Comparison of ENCODE assay signal across 8 mouse cellular contexts in genomic region chr9:3001948-3002659, GRCm38 (mm10). TPM values are rescaled to one million over a fixed set of nuclear protein-coding genes. Genes with fewer than 3 reads are reported as not detected.
DNase-seq lines count a peak whose midpoint lies in the region; ATAC-seq and TF ChIP-seq lines count a peak whose summit lies in the region.
"Not testable (repeated sequence)": the region's sequence is repeated elsewhere in the genome, so short reads cannot be mapped to it uniquely, and the experiment has no call there.

No protein-coding gene starts in this region.

- ATAC-seq in heart, embryonic 12.5 days (ENCODE audit: insufficient number of reproducible peaks, low FRiP score) = peak; percentile 86
- ATAC-seq in kidney, embryonic 14.5 days (ENCODE audit: low FRiP score, low TSS enrichment) = peak; percentile 92
- peak; percentile 93 for ATAC-seq in limb, embryonic 12.5 days (ENCODE audit: insufficient number of reproducible peaks, insufficient read depth, low FRiP score, low TSS enrichment, low read depth)
- ATAC-seq in midbrain, embryonic 14.5 days (ENCODE audit: low FRiP score, low TSS enrichment) = peak; percentile 88

- peak; percentile 33 for DNase-seq in 416B (ENCODE audit: low read depth)
- peak; percentile 30 for DNase-seq in brain, embryonic 14.5 days (ENCODE audit: low read depth)
- DNase-seq in forebrain, embryonic 10.5 days (ENCODE audit: extremely low spot score, low spot score) = peak; percentile 78
- peak; percentile 37 for DNase-seq in midbrain, embryonic 14.5 days
- peak; percentile 100 for DNase-seq in spleen, postnatal 10 days (ENCODE audit: low spot score in 2 of 2)

- H3K4me3 ChIP-seq in forebrain, embryonic 10.5 days; heart, embryonic 12.5 days; kidney, embryonic 14.5 days (ENCODE audit: low read length); limb, embryonic 12.5 days (replicated peaks); midbrain, embryonic 14.5 days (replicated peaks; ENCODE audit: low read depth, low read length): not testable (repeated sequence)

- H3K36me3 ChIP-seq in forebrain, embryonic 10.5 days (replicated peaks); heart, embryonic 12.5 days; kidney, embryonic 14.5 days (ENCODE audit: control insufficient read depth, insufficient read depth, low read length); limb, embryonic 12.5 days; midbrain, embryonic 14.5 days (ENCODE audit: control insufficient read depth, insufficient read depth, low read length): not testable (repeated sequence)

- not testable (repeated sequence) for H3K4me1 ChIP-seq in forebrain, embryonic 10.5 days; heart, embryonic 12.5 days (replicated peaks); kidney, embryonic 14.5 days (ENCODE audit: control insufficient read depth, insufficient read depth, low read length); limb, embryonic 12.5 days (replicated peaks); midbrain, embryonic 14.5 days (ENCODE audit: control insufficient read depth, insufficient read depth, low read length)

- not testable (repeated sequence) for TF ChIP-seq POLR2A in brain, embryonic 14.5 days (IDR thresholded peaks at IDR 0.05; ENCODE audit: borderline replicate concordance, extremely low read depth, insufficient read depth, insufficient read length, poor library complexity, severe bottlenecking)

- not testable (repeated sequence) for H3K27ac ChIP-seq in forebrain, embryonic 10.5 days; kidney, embryonic 14.5 days (ENCODE audit: low read depth, low read length); limb, embryonic 12.5 days; midbrain, embryonic 14.5 days (replicated peaks; ENCODE audit: low read depth, low read length)
- H3K27ac ChIP-seq in heart, embryonic 12.5 days (ENCODE audit: poor library complexity, severe bottlenecking) = 0 out of 2 replicates have a peak overlapping the region, but pooled peaks have one; percentile 0

- H3K9me3 ChIP-seq in forebrain, embryonic 10.5 days; heart, embryonic 12.5 days (replicated peaks); kidney, embryonic 14.5 days (ENCODE audit: control insufficient read depth, low read length); limb, embryonic 12.5 days; midbrain, embryonic 14.5 days (ENCODE audit: control insufficient read depth, low read length): not testable (repeated sequence)

- 71% methylated on average over 9 of the region's 11 CpGs for WGBS in forebrain, embryonic 10.5 days
- 64% methylated on average over 9 of the region's 11 CpGs for WGBS in heart, embryonic 12.5 days
- 59% methylated on average over 8 of the region's 11 CpGs for WGBS in kidney, embryonic 14.5 days
- WGBS in limb, embryonic 12.5 days = 70% methylated on average over 9 of the region's 11 CpGs
- 58% methylated on average over 8 of the region's 11 CpGs for WGBS in midbrain, embryonic 14.5 days

- not testable (repeated sequence) for TF ChIP-seq CTCF in brain, embryonic 14.5 days (IDR thresholded peaks at IDR 0.05; ENCODE audit: borderline replicate concordance, extremely low read depth, insufficient read depth, insufficient read length)

- not testable (repeated sequence) for H3K4me2 ChIP-seq in heart, embryonic 12.5 days; kidney, embryonic 14.5 days (replicated peaks; ENCODE audit: low read depth, low read length); limb, embryonic 12.5 days; midbrain, embryonic 14.5 days (ENCODE audit: low read length)

- not testable (repeated sequence) for H3K27me3 ChIP-seq in forebrain, embryonic 10.5 days (ENCODE audit: poor library complexity, severe bottlenecking); heart, embryonic 12.5 days (replicated peaks); kidney, embryonic 14.5 days (ENCODE audit: control insufficient read depth, insufficient read depth, low read length); limb, embryonic 12.5 days; midbrain, embryonic 14.5 days (ENCODE audit: control insufficient read depth, insufficient read depth, low read length)

- H3K9ac ChIP-seq in heart, embryonic 12.5 days; kidney, embryonic 14.5 days (ENCODE audit: low read depth, low read length); limb, embryonic 12.5 days (replicated peaks); midbrain, embryonic 14.5 days (replicated peaks; ENCODE audit: low read length): not testable (repeated sequence)

RNA-seq across cellular contexts. Expression of gene Gm11168, which starts 1.0 kb away (rescaled TPM):
- 0.24 and 1.1 TPM in 2 replicates for polyA plus RNA-seq in brain, embryonic 14.5 days (2012; rRNA removed)
- not detected in 2 replicates for polyA plus RNA-seq in forebrain, embryonic 10.5 days (2016; fragmentation: Nextera tagmentation; extraction: Ambion mirVana)
- polyA plus RNA-seq in heart, embryonic 12.5 days (2016; fragmentation: Nextera tagmentation; extraction: Ambion mirVana) = not detected in 2 replicates
- not detected in 2 replicates for polyA plus RNA-seq in kidney, embryonic 14.5 days (2014; fragmentation: Nextera tagmentation; extraction: Ambion mirVana)
- polyA plus RNA-seq in limb, embryonic 12.5 days (2016; fragmentation: Nextera tagmentation; extraction: Ambion mirVana) = not detected in 2 replicates
- 0.49 TPM in 1 of 2 replicates, not detected in the other for polyA plus RNA-seq in midbrain, embryonic 14.5 days (2014; fragmentation: Nextera tagmentation; extraction: Ambion mirVana)

RNA-seq across cellular contexts. Expression of gene Gm10722, which starts 1.4 kb away (rescaled TPM):
- polyA plus RNA-seq in brain, embryonic 14.5 days (2012; rRNA removed) = not detected in 2 replicates
- polyA plus RNA-seq in forebrain, embryonic 10.5 days (2016; fragmentation: Nextera tagmentation; extraction: Ambion mirVana) = not detected in 2 replicates
- not detected in 2 replicates for polyA plus RNA-seq in heart, embryonic 12.5 days (2016; fragmentation: Nextera tagmentation; extraction: Ambion mirVana)
- polyA plus RNA-seq in kidney, embryonic 14.5 days (2014; fragmentation: Nextera tagmentation; extraction: Ambion mirVana) = not detected in 2 replicates
- not detected in 2 replicates for polyA plus RNA-seq in limb, embryonic 12.5 days (2016; fragmentation: Nextera tagmentation; extraction: Ambion mirVana)
- not detected in 2 replicates for polyA plus RNA-seq in midbrain, embryonic 14.5 days (2014; fragmentation: Nextera tagmentation; extraction: Ambion mirVana)

RNA-seq across cellular contexts. Expression of gene Gm10721, which starts 10.8 kb away (rescaled TPM):
- polyA plus RNA-seq in brain, embryonic 14.5 days (2012; rRNA removed) = 0.14 and 0.57 TPM in 2 replicates
- not detected in 2 replicates for polyA plus RNA-seq in forebrain, embryonic 10.5 days (2016; fragmentation: Nextera tagmentation; extraction: Ambion mirVana)
- not detected in 2 replicates for polyA plus RNA-seq in heart, embryonic 12.5 days (2016; fragmentation: Nextera tagmentation; extraction: Ambion mirVana)
- not detected in 2 replicates for polyA plus RNA-seq in kidney, embryonic 14.5 days (2014; fragmentation: Nextera tagmentation; extraction: Ambion mirVana)
- polyA plus RNA-seq in limb, embryonic 12.5 days (2016; fragmentation: Nextera tagmentation; extraction: Ambion mirVana) = not detected in 2 replicates
- polyA plus RNA-seq in midbrain, embryonic 14.5 days (2014; fragmentation: Nextera tagmentation; extraction: Ambion mirVana) = 0.58 TPM in 1 of 2 replicates, not detected in the other

RNA-seq across cellular contexts. Expression of gene Gm10720, which starts 13.3 kb away (rescaled TPM):
- polyA plus RNA-seq in brain, embryonic 14.5 days (2012; rRNA removed) = not detected in 2 replicates
- polyA plus RNA-seq in forebrain, embryonic 10.5 days (2016; fragmentation: Nextera tagmentation; extraction: Ambion mirVana) = not detected in 2 replicates
- polyA plus RNA-seq in heart, embryonic 12.5 days (2016; fragmentation: Nextera tagmentation; extraction: Ambion mirVana) = not detected in 2 replicates
- not detected in 2 replicates for polyA plus RNA-seq in kidney, embryonic 14.5 days (2014; fragmentation: Nextera tagmentation; extraction: Ambion mirVana)
- polyA plus RNA-seq in limb, embryonic 12.5 days (2016; fragmentation: Nextera tagmentation; extraction: Ambion mirVana) = not detected in 2 replicates
- polyA plus RNA-seq in midbrain, embryonic 14.5 days (2014; fragmentation: Nextera tagmentation; extraction: Ambion mirVana) = not detected in 2 replicates

RNA-seq across cellular contexts. Expression of gene Gm10719, which starts 15.1 kb away (rescaled TPM):
- polyA plus RNA-seq in brain, embryonic 14.5 days (2012; rRNA removed) = 0.72 and 3.2 TPM in 2 replicates
- polyA plus RNA-seq in forebrain, embryonic 10.5 days (2016; fragmentation: Nextera tagmentation; extraction: Ambion mirVana) = not detected in 2 replicates
- polyA plus RNA-seq in heart, embryonic 12.5 days (2016; fragmentation: Nextera tagmentation; extraction: Ambion mirVana) = 0.35 and 0.47 TPM in 2 replicates
- not detected in 2 replicates for polyA plus RNA-seq in kidney, embryonic 14.5 days (2014; fragmentation: Nextera tagmentation; extraction: Ambion mirVana)
- polyA plus RNA-seq in limb, embryonic 12.5 days (2016; fragmentation: Nextera tagmentation; extraction: Ambion mirVana) = 0.36 TPM in 1 of 2 replicates, not detected in the other
- 0.50 and 0.59 TPM in 2 replicates for polyA plus RNA-seq in midbrain, embryonic 14.5 days (2014; fragmentation: Nextera tagmentation; extraction: Ambion mirVana)

Comparison
In these comparisons a context has a peak if more than half of its experiments do, and no peak if none do; other contexts are left out.
1. DNase-seq: peak in every context shown above with its lines; median percentile 100 in spleen, postnatal 10 days; 78 in forebrain, embryonic 10.5 days; 37 in midbrain, embryonic 14.5 days; 33 in 416B; 30 in brain, embryonic 14.5 days.